Mouse (Mus musculus): ENCODE results near the gene Gm20388. TPM values are rescaled to one million over a fixed set of nuclear protein-coding genes. Genes with fewer than 3 reads are reported as not detected.

Gene Gm20388
- total and polyA plus RNA-seq, 3 experiments, result 0.02 to 0.05 TPM; not detected in 1

DNA sequence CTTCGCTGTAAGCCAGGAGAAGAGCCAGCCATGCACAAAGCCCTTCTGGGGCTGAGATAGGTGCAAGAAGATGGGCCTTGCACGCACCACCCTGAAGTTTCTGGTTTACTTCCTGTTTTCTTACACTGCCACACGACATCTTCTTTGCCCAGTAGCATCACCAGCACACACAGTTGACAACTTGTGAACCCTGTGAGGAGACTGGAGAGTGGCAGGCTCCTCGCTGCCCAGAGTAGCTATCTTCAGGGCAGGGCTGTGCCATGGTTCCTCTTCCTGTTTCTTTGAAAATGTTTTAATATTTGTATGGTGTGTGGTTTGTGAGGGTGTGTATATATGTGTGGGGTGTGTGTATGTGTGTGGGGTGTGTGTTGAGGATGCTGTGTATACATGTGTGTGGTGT, 401.8 kb downstream of the Gm20388 start:
- H3K4me1 ChIP-seq (ENCODE audit: insufficient read depth, low read depth, low read length), result peaks cover 2% of the 10 kb centered on the region; the same call in 1 of the 2 replicates
- H3K9me3 ChIP-seq (replicated peaks), result no peaks in the 10 kb centered on the region
- H3K4me3 ChIP-seq (ENCODE audit: low read depth, low read length), result no peak overlapping the region
- TF ChIP-seq GATA1 (IDR thresholded peaks at IDR 0.05; ENCODE audit: borderline replicate concordance, low read length) (no peak), POLR2AphosphoS5 (IDR thresholded peaks at IDR 0.05; ENCODE audit: insufficient replicate concordance, low read depth, low read length) (no peak), TAL1 (conservative IDR thresholded peaks at IDR 0.05; ENCODE audit: low read depth, low read length) (no peak), GATA2 (IDR thresholded peaks at IDR 0.05; ENCODE audit: borderline replicate concordance, low read depth, low read length) (no peak)
- no peak for ATAC-seq (ENCODE audit: extremely low read depth, insufficient number of reproducible peaks, low FRiP score, poor library complexity, severe bottlenecking)
- peaks cover 65% of the 10 kb centered on the region for H3K27me3 ChIP-seq (ENCODE audit: insufficient read depth, low read length)
- no peaks in the 10 kb centered on the region for H3K36me3 ChIP-seq (replicated peaks)
- no peak for DNase-seq (ENCODE audit: low spot score)

DNA sequence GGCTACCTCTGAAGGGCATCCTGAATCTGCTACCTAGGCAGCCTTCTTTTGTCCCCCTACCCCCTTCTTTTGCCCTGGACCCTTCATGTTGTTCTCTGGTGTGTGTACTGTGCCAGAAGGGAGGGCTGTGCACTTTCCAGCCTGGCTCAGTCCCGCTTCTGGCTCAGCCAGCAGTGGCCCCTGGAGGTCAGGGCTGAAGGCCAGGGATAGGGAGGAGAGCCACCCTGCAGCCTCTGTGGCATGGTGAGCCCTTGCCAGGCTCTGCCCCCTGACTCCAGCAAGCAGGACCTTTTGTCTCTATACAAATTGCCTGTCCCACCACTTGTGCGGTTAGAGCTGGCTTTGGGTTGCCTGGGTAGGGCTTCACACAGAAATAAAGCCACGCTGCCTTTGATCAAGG, 403.0 kb downstream of the Gm20388 start:
- Histone ChIP-seq H3K9me3 (replicated peaks) (no peaks in the 10 kb centered on the region), H3K36me3 (replicated peaks) (no peaks in the 10 kb centered on the region), H3K27me3 (ENCODE audit: insufficient read depth, low read length) (peaks cover 64% of the 10 kb centered on the region), H3K4me1 (ENCODE audit: insufficient read depth, low read depth, low read length) (peaks cover 2% of the 10 kb centered on the region; the same call in 1 of the 2 replicates), H3K4me3 (ENCODE audit: low read depth, low read length) (no peak overlapping the region)
- TF ChIP-seq TAL1 (conservative IDR thresholded peaks at IDR 0.05; ENCODE audit: low read depth, low read length) (no peak), GATA1 (IDR thresholded peaks at IDR 0.05; ENCODE audit: borderline replicate concordance, low read length) (no peak), CTCF (IDR thresholded peaks at IDR 0.05; ENCODE audit: low read depth, low read length) (no peak), POLR2AphosphoS5 (IDR thresholded peaks at IDR 0.05; ENCODE audit: insufficient replicate concordance, low read depth, low read length) (no peak), GATA2 (IDR thresholded peaks at IDR 0.05; ENCODE audit: borderline replicate concordance, low read depth, low read length) (no peak)
- no peak for DNase-seq (ENCODE audit: low spot score)
- no peak for ATAC-seq (ENCODE audit: extremely low read depth, insufficient number of reproducible peaks, low FRiP score, poor library complexity, severe bottlenecking)

DNA sequence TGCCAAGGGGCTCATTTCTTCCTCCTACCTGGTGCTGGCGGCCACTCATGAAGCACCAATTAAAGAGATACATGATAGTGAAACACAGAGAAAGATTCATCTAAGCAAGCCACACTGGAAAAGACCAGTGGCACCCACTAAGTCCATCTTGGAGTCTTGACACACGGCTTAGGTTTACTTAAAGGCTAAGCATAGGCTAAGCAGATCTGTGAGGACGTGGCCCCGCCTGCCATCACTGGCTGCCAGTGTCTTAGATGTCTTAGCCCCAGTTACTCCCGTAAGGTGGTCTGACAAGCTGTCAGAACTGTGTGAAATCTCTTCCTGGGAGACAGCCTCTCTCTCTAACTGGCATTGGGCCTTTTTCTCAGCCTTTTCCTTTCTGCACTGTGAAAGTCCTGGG, 404.3 kb downstream of the Gm20388 start:
- no peaks in the 10 kb centered on the region for H3K36me3 ChIP-seq (replicated peaks)
- H3K9me3 ChIP-seq (replicated peaks), result no peaks in the 10 kb centered on the region
- no peak overlapping the region for H3K4me3 ChIP-seq (ENCODE audit: low read depth, low read length)
- no peak for DNase-seq (ENCODE audit: low spot score)
- H3K27me3 ChIP-seq (ENCODE audit: insufficient read depth, low read length), result peaks cover 53% of the 10 kb centered on the region
- peaks cover 2% of the 10 kb centered on the region; the same call in 1 of the 2 replicates for H3K4me1 ChIP-seq (ENCODE audit: insufficient read depth, low read depth, low read length)
- ATAC-seq (ENCODE audit: extremely low read depth, insufficient number of reproducible peaks, low FRiP score, poor library complexity, severe bottlenecking), result no peak
- no peak for TF ChIP-seq GATA2 (IDR thresholded peaks at IDR 0.05; ENCODE audit: borderline replicate concordance, low read depth, low read length)
- no peak for TF ChIP-seq CTCF (IDR thresholded peaks at IDR 0.05; ENCODE audit: low read depth, low read length)
- no peak for TF ChIP-seq POLR2AphosphoS5 (IDR thresholded peaks at IDR 0.05; ENCODE audit: insufficient replicate concordance, low read depth, low read length)
- TF ChIP-seq GATA1 (IDR thresholded peaks at IDR 0.05; ENCODE audit: borderline replicate concordance, low read length), result no peak
- no peak for TF ChIP-seq TAL1 (conservative IDR thresholded peaks at IDR 0.05; ENCODE audit: low read depth, low read length)

DNA sequence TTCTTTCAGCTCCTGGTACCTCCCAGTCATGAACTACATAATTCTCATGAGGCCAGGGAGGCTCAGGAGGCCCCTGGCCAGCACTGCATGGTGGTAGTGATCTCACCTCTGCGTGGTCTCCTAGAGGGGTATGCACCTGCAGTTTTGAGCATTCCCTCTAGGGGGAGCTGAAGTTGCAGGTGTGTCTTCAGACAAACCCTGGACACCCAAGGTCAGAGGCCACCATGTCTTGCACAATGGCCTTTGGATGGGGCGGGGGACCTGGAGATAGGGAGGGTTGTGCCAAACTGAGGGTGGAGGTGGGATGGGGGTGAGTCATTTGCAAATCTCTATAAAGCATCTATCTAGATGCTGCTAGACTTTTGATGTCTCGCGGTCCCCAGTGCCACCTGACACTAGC, 405.0 kb downstream of the Gm20388 start:
- Histone ChIP-seq H3K9me3 (replicated peaks) (no peaks in the 10 kb centered on the region), H3K36me3 (replicated peaks) (no peaks in the 10 kb centered on the region), H3K4me3 (ENCODE audit: low read depth, low read length) (no peak overlapping the region), H3K4me1 (ENCODE audit: insufficient read depth, low read depth, low read length) (peaks cover 2% of the 10 kb centered on the region; the same call in 1 of the 2 replicates), H3K27me3 (ENCODE audit: insufficient read depth, low read length) (peaks cover 48% of the 10 kb centered on the region)
- no peak for DNase-seq (ENCODE audit: low spot score)
- TF ChIP-seq GATA1 (IDR thresholded peaks at IDR 0.05; ENCODE audit: borderline replicate concordance, low read length) (no peak), CTCF (IDR thresholded peaks at IDR 0.05; ENCODE audit: low read depth, low read length) (peak; percentile 20; the same call in 1 of the 2 replicates)
- no peak for ATAC-seq (ENCODE audit: extremely low read depth, insufficient number of reproducible peaks, low FRiP score, poor library complexity, severe bottlenecking)

DNA sequence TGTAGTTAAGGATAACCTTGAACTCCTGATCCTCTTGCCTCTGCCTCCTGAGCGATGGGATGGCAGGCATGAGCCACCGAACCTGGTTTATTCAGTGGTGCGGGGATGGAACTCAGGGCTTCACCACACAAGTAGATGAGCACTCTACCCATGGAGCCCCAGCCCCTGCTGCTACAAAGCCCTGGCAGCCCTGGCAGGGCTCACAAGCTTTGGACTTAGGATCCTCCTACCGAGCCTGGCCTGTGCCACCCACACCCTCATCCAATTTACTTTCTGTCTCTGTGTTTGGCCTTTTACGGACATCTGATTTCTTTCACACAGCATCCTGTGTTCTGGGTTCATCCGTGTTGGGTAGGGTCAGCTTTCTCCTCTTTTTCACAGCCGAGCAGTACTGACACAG, 406.1 kb downstream of the Gm20388 start:
- H3K36me3 ChIP-seq (replicated peaks), result no peaks in the 10 kb centered on the region
- H3K4me1 ChIP-seq (ENCODE audit: insufficient read depth, low read depth, low read length), result peaks cover 2% of the 10 kb centered on the region; the same call in 1 of the 2 replicates
- H3K4me3 ChIP-seq (ENCODE audit: low read depth, low read length), result no peak overlapping the region
- no peak for DNase-seq (ENCODE audit: low spot score)
- ATAC-seq (ENCODE audit: extremely low read depth, insufficient number of reproducible peaks, low FRiP score, poor library complexity, severe bottlenecking), result no peak
- H3K27me3 ChIP-seq (ENCODE audit: insufficient read depth, low read length), result peaks cover 42% of the 10 kb centered on the region
- TF ChIP-seq TAL1 (conservative IDR thresholded peaks at IDR 0.05; ENCODE audit: low read depth, low read length) (no peak), GATA1 (IDR thresholded peaks at IDR 0.05; ENCODE audit: borderline replicate concordance, low read length) (no peak), CTCF (IDR thresholded peaks at IDR 0.05; ENCODE audit: low read depth, low read length) (no peak), POLR2AphosphoS5 (IDR thresholded peaks at IDR 0.05; ENCODE audit: insufficient replicate concordance, low read depth, low read length) (no peak), GATA2 (IDR thresholded peaks at IDR 0.05; ENCODE audit: borderline replicate concordance, low read depth, low read length) (no peak)
- no peaks in the 10 kb centered on the region for H3K9me3 ChIP-seq (replicated peaks)

DNA sequence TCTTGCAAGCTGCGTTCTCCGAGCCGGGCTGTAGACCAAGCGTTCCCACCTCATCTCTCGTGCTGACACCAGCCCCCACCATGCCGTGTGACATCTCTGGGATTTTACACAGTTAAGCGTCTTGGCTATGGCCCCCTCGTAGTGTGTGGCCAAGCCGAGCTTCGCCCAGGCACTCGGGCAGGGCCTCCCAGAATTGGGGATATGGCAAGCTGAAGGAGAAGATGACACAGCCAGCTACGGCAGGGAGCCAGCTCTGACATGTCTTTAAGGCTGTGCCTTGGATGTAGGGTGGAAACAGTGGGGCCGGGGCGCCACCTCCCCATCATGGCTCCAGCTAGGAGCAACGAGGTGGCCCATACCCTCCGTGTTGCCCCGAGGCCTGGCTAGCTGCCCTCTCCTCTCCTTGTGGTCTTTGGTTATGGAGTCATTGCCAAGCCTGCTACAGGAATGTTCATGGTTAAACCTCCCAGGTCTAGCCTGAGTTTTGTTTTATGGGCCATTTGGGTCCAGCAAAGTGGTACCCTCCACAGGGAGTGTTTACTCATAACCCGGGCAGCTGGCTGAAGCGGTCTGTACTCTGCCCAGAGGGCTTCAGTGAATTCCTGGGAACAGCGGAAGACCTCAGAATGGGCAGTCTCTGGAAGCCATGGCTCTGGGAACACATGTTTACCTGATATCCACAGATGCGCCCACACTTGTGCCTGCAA, 406.6 kb downstream of the Gm20388 start:
- no peak for DNase-seq (ENCODE audit: low spot score)
- Histone ChIP-seq H3K36me3 (replicated peaks) (no peaks in the 10 kb centered on the region), H3K9me3 (replicated peaks) (no peaks in the 10 kb centered on the region), H3K27me3 (ENCODE audit: insufficient read depth, low read length) (peaks cover 38% of the 10 kb centered on the region), H3K4me1 (ENCODE audit: insufficient read depth, low read depth, low read length) (peaks cover under 1% of the 10 kb centered on the region; the same call in 1 of the 2 replicates), H3K4me3 (ENCODE audit: low read depth, low read length) (no peak overlapping the region)
- ATAC-seq (ENCODE audit: extremely low read depth, insufficient number of reproducible peaks, low FRiP score, poor library complexity, severe bottlenecking), result no peak
- no peak for TF ChIP-seq CTCF (IDR thresholded peaks at IDR 0.05; ENCODE audit: low read depth, low read length)
- no peak for TF ChIP-seq POLR2AphosphoS5 (IDR thresholded peaks at IDR 0.05; ENCODE audit: insufficient replicate concordance, low read depth, low read length)
- TF ChIP-seq GATA2 (IDR thresholded peaks at IDR 0.05; ENCODE audit: borderline replicate concordance, low read depth, low read length), result no peak
- TF ChIP-seq TAL1 (conservative IDR thresholded peaks at IDR 0.05; ENCODE audit: low read depth, low read length), result no peak
- no peak for TF ChIP-seq GATA1 (IDR thresholded peaks at IDR 0.05; ENCODE audit: borderline replicate concordance, low read length)

Measured in G1E (cell line).